Comparison of ENCODE assay signal across 11 mouse cellular contexts in genomic region chr5:135550910-135551309, GRCm38 (mm10). TPM values are rescaled to one million over a fixed set of nuclear protein-coding genes. Genes with fewer than 3 reads are reported as not detected.
A peak's percentile ranks its signal among the peaks of the same experiment; 100 is the strongest.
DNase-seq lines count a peak whose midpoint lies in the region; ATAC-seq and TF ChIP-seq lines count a peak whose summit lies in the region.
"Had no signal": no experiment of that assay in that cellular context is flagged by ENCODE, and none has a peak within 500 bp of the region (broad histone marks: within the 10 kb centered on the region; RNA-seq: fewer than 3 reads in every experiment).

No protein-coding gene starts in this region.

- peak; percentile 61 for TF ChIP-seq RAD21 in MEL (IDR thresholded peaks at IDR 0.05; ENCODE audit: low read depth, low read length)

- H3K4me1 ChIP-seq in cerebellum, adult 2 months (ENCODE audit: control insufficient read depth, insufficient read depth, low read length), result no peaks in the 10 kb centered on the region
- no peaks in the 10 kb centered on the region for H3K4me1 ChIP-seq in MEL (ENCODE audit: control insufficient read depth in 1 of 2, insufficient read depth in 2 of 2, low read length in 2 of 2)

- no peak overlapping the region for H3K9ac ChIP-seq in MEL (ENCODE audit: control insufficient read depth, low read depth, low read length, poor library complexity, severe bottlenecking)

- peak; percentile 40; the same call in 1 of the 2 replicates for TF ChIP-seq CTCF in cerebellum, adult 2 months (IDR thresholded peaks at IDR 0.05; ENCODE audit: borderline replicate concordance, insufficient read depth, low read depth, low read length)
- TF ChIP-seq CTCF in MEL (IDR thresholded peaks at IDR 0.05 in 2 of 3, conservative IDR thresholded peaks at IDR 0.05 in 1 of 3; ENCODE audit: control insufficient read depth in 1 of 3, insufficient read depth in 1 of 3, low read depth in 2 of 3, low read length in 3 of 3, poor library complexity in 1 of 3, severe bottlenecking in 1 of 3), result peak; percentile 44 to 66 (median 52)

- TF ChIP-seq EP300 in MEL (IDR thresholded peaks at IDR 0.05; ENCODE audit: low read depth in 1 of 2, low read length in 2 of 2), result no peak

- no peaks in the 10 kb centered on the region for H3K36me3 ChIP-seq in MEL (ENCODE audit: control insufficient read depth in 1 of 2, insufficient read depth in 2 of 2, low read length in 2 of 2)
- H3K36me3 ChIP-seq: G1E had no signal

- no peaks in the 10 kb centered on the region for H3K79me2 ChIP-seq in MEL (ENCODE audit: control insufficient read depth, insufficient read depth, low read length, poor library complexity)

- no peak for ATAC-seq in cerebellum, adult (ENCODE audit: insufficient number of reproducible peaks, low FRiP score, low TSS enrichment)

- WGBS in cerebellum, adult 2 months, result 21% methylated on average over 3 of the region's 3 CpGs

- no peak for DNase-seq in cerebellum, adult 2 months
- peak; percentile 49 to 67 for DNase-seq in left cerebral cortex, postnatal 25 days (ENCODE audit: low spot score in 2 of 2)
- DNase-seq in left cerebral cortex, adult 8-10 months (ENCODE audit: low spot score in 2 of 2), result no peak
- peak; percentile 49 for DNase-seq in MEL (ENCODE audit: low read depth, low spot score)
- DNase-seq in layer of hippocampus, adult 9-10 months (ENCODE audit: low spot score), result peak; percentile 55
- DNase-seq in gastrocnemius, postnatal 14 days, result no peak
- no peak for DNase-seq in cerebellum, adult 8-10 months

- no peaks in the 10 kb centered on the region for H3K9me3 ChIP-seq in MEL (replicated peaks; ENCODE audit: insufficient read depth, low read length)
- H3K9me3 ChIP-seq: G1E had no signal

- intact Hi-C loops in left cerebral cortex, postnatal 25 days (cut with DNase I), result loop anchor here (2.0 to 5.0 kb wide), 2 partner anchors 66 to 212 kb away; no protein-coding TSS in a partner anchor
- intact Hi-C loops in gastrocnemius, postnatal 14 days (cut with DNase I; ENCODE audit: low total_unique reads), result no loop called here

- no peaks in the 10 kb centered on the region for H3K27me3 ChIP-seq in cerebellum, adult 2 months (ENCODE audit: control insufficient read depth, insufficient read depth, low read length)
- H3K27me3 ChIP-seq in MEL (ENCODE audit: control insufficient read depth in 1 of 2, insufficient read depth in 2 of 2, low read length in 2 of 2), result peaks cover 18 to 20% of the 10 kb centered on the region in 2 experiments

- no peak overlapping the region for H3K27ac ChIP-seq in cerebellum, adult 2 months (ENCODE audit: insufficient read depth, low read length)
- H3K27ac ChIP-seq in MEL (ENCODE audit: control insufficient read depth, low read depth, low read length), result no peak overlapping the region

- no peak overlapping the region for H3K4me3 ChIP-seq in cerebellum, adult 2 months (replicated peaks; ENCODE audit: insufficient read depth, low read depth, low read length)
- H3K4me3 ChIP-seq in MEL (ENCODE audit: control insufficient read depth in 1 of 2, insufficient read depth in 1 of 2, low read depth in 2 of 2, low read length in 2 of 2), result no peak overlapping the region
- H3K4me3 ChIP-seq: myocyte had no signal

- TF ChIP-seq POLR2A in cerebellum, adult 2 months (IDR thresholded peaks at IDR 0.05; ENCODE audit: borderline replicate concordance, insufficient read depth, low read length), result no peak
- TF ChIP-seq POLR2A in MEL (IDR thresholded peaks at IDR 0.05; ENCODE audit: control insufficient read depth in 1 of 2, insufficient read depth in 1 of 2, low read depth in 1 of 2, low read length in 2 of 2, poor library complexity in 1 of 2), result no peak

TF ChIP-seq in MEL, 35 proteins besides CTCF, POLR2A, EP300 and RAD21:
- TF ChIP-seq TCF12 (IDR thresholded peaks at IDR 0.05; ENCODE audit: low read depth, low read length) (no peak), ZC3H11A (IDR thresholded peaks at IDR 0.05; ENCODE audit: low read depth, low read length) (peak; percentile 23; the same call in 1 of the 2 replicates), SMC3 (IDR thresholded peaks at IDR 0.05; ENCODE audit: low read depth, low read length) (peak; percentile 70)

RNA-seq across cellular contexts. Expression of gene Hip1, which starts 6.0 kb away (rescaled TPM):
- polyA plus RNA-seq in cerebellum, adult 2 months (2012; rRNA removed), result 32.3 and 35.2 TPM in 2 replicates
- total RNA-seq in left cerebral cortex, postnatal 25 days (2021), result 10 to 100 TPM; 44.3 to 59.7 TPM
- total RNA-seq in left cerebral cortex, adult 8-10 months (2022), result 10 to 100 TPM; 41.3 to 47.8 (median 45.0) TPM
- total RNA-seq in MEL (2012; rRNA removed), result 0.23 and 0.26 TPM in 2 replicates
- under 1 TPM in 1 of 2 experiments, not detected in 1; 0.75 TPM for polyA plus RNA-seq in MEL (2012; ENCODE audit: insufficient read depth in 1 of 2, insufficient read length in 2 of 2, low read depth in 1 of 2, low replicate concordance in 2 of 2, missing spikeins in 1 of 2)
- total RNA-seq in gastrocnemius, postnatal 14 days (2021), result 10 to 100 TPM; 54.1 to 58.9 TPM
- polyA plus RNA-seq: G1E had no signal

RNA-seq across cellular contexts. Expression of gene Ccl26, which starts 12.5 kb away (rescaled TPM):
- not detected in 2 replicates for polyA plus RNA-seq in cerebellum, adult 2 months (2012; rRNA removed)
- total RNA-seq in left cerebral cortex, postnatal 25 days (2021), result not detected
- total RNA-seq in left cerebral cortex, adult 8-10 months (2022), result not detected
- not detected in 2 replicates for total RNA-seq in MEL (2012; rRNA removed)
- polyA plus RNA-seq in MEL (2012; ENCODE audit: insufficient read depth in 1 of 2, insufficient read length in 2 of 2, low read depth in 1 of 2, low replicate concordance in 2 of 2, missing spikeins in 1 of 2), result not detected
- not detected for total RNA-seq in gastrocnemius, postnatal 14 days (2021)
- total RNA-seq: G1E; layer of hippocampus, postnatal 25 days had no signal
- polyA plus RNA-seq: G1E, myocyte had no signal

RNA-seq across cellular contexts. Expression of gene Ccl24, which starts 21.9 kb away (rescaled TPM):
- polyA plus RNA-seq in cerebellum, adult 2 months (2012; rRNA removed), result 0.23 and 0.32 TPM in 2 replicates
- total RNA-seq in left cerebral cortex, postnatal 25 days (2021), result under 1 TPM; 0.46 to 0.50 TPM
- not detected for total RNA-seq in left cerebral cortex, adult 8-10 months (2022)
- not detected in 2 replicates for total RNA-seq in MEL (2012; rRNA removed)
- polyA plus RNA-seq in MEL (2012; ENCODE audit: insufficient read depth in 1 of 2, insufficient read length in 2 of 2, low read depth in 1 of 2, low replicate concordance in 2 of 2, missing spikeins in 1 of 2), result not detected
- 1 to 10 TPM; 1.1 to 1.7 TPM for total RNA-seq in gastrocnemius, postnatal 14 days (2021)
- total RNA-seq: G1E had no signal
- polyA plus RNA-seq: G1E, myocyte had no signal

Comparison
In these comparisons a context has a peak if more than half of its experiments do, and no peak if none do; other contexts are left out.
1. DNase-seq: peak in left cerebral cortex, postnatal 25 days (2 of 2), MEL (single experiment) and layer of hippocampus, adult 9-10 months (single experiment); none in cerebellum, adult 2 months (0 of 2), left cerebral cortex, adult 8-10 months (0 of 2), gastrocnemius, postnatal 14 days (single experiment) and cerebellum, adult 8-10 months (single experiment).
2. RNA of gene Hip1, which starts 6.0 kb away (total RNA-seq): 44.3 to 59.7 TPM in left cerebral cortex, postnatal 25 days, 54.1 to 58.9 TPM in gastrocnemius, postnatal 14 days and 41.3 to 47.8 TPM in left cerebral cortex, adult 8-10 months; 0.23 to 0.26 TPM in MEL; every median in the first group is over 10 times any median in the second.